9 mouse cellular contexts compared by ENCODE assay signal in genomic region chr8:61589972-61590391, GRCm38 (mm10).
DNase-seq lines count a peak whose midpoint lies in the region; ATAC-seq lines count a peak whose summit lies in the region.
"Had no signal": no experiment of that assay in that cellular context is flagged by ENCODE, and none has a peak within 500 bp of the region (broad histone marks: within the 10 kb centered on the region; RNA-seq: fewer than 3 reads in every experiment).

No protein-coding gene starts in this region.

- H3K4me2 ChIP-seq in embryonic facial prominence, embryonic 13.5 days = peak overlapping the region; percentile 74
- H3K4me2 ChIP-seq in hindbrain, embryonic 14.5 days (replicated peaks) = peak overlapping the region; percentile 97
- peak overlapping the region; percentile 86 for H3K4me2 ChIP-seq in liver, embryonic 11.5 days
- peak overlapping the region; percentile 73 for H3K4me2 ChIP-seq in stomach, embryonic 15.5 days

- H3K4me3 ChIP-seq in embryonic facial prominence, embryonic 13.5 days = peak overlapping the region; percentile 69
- peak overlapping the region; percentile 26 for H3K4me3 ChIP-seq in hindbrain, embryonic 14.5 days (replicated peaks; ENCODE audit: low read length)
- peak overlapping the region; percentile 65 for H3K4me3 ChIP-seq in liver, embryonic 11.5 days (ENCODE audit: low read depth, low read length)
- peak overlapping the region; percentile 75 for H3K4me3 ChIP-seq in stomach, embryonic 15.5 days (replicated peaks)

- ATAC-seq in embryonic facial prominence, embryonic 13.5 days (ENCODE audit: insufficient number of reproducible peaks, insufficient read depth, low FRiP score, low TSS enrichment, low read depth) = peak; percentile 39; the same call in 1 of the 2 replicates
- ATAC-seq in hindbrain, embryonic 14.5 days (ENCODE audit: low FRiP score) = peak; percentile 17; the same call in 1 of the 2 replicates
- ATAC-seq in liver, embryonic 11.5 days (replicated peaks; ENCODE audit: low FRiP score) = peak; percentile 36
- peak; percentile 20; the same call in 1 of the 2 replicates for ATAC-seq in stomach, embryonic 15.5 days (ENCODE audit: insufficient read depth, low FRiP score, low read depth)

- no peaks in the 10 kb centered on the region for H3K9me3 ChIP-seq in embryonic facial prominence, embryonic 13.5 days
- no peaks in the 10 kb centered on the region for H3K9me3 ChIP-seq in hindbrain, embryonic 14.5 days (ENCODE audit: control insufficient read depth, low read length)
- H3K9me3 ChIP-seq in liver, embryonic 11.5 days (ENCODE audit: control insufficient read depth, low read length) = no peaks in the 10 kb centered on the region
- H3K9me3 ChIP-seq in stomach, embryonic 15.5 days = no peaks in the 10 kb centered on the region

- H3K36me3 ChIP-seq in embryonic facial prominence, embryonic 13.5 days = peaks cover under 1% of the 10 kb centered on the region; the same call in 1 of the 2 replicates
- H3K36me3 ChIP-seq in hindbrain, embryonic 14.5 days (replicated peaks; ENCODE audit: control insufficient read depth, insufficient read depth) = no peaks in the 10 kb centered on the region
- no peaks in the 10 kb centered on the region for H3K36me3 ChIP-seq in liver, embryonic 11.5 days (ENCODE audit: control insufficient read depth, insufficient read depth, low read length)
- no peaks in the 10 kb centered on the region; the same call in 1 of the 2 replicates for H3K36me3 ChIP-seq in stomach, embryonic 15.5 days

- no peaks in the 10 kb centered on the region for H3K27me3 ChIP-seq in embryonic facial prominence, embryonic 13.5 days
- H3K27me3 ChIP-seq in hindbrain, embryonic 14.5 days (ENCODE audit: control insufficient read depth, insufficient read depth, low read length) = no peaks in the 10 kb centered on the region
- no peaks in the 10 kb centered on the region; the same call in 1 of the 2 replicates for H3K27me3 ChIP-seq in liver, embryonic 11.5 days (replicated peaks; ENCODE audit: control insufficient read depth, insufficient read depth, low read length)
- H3K27me3 ChIP-seq in stomach, embryonic 15.5 days (replicated peaks) = no peaks in the 10 kb centered on the region
- H3K27me3 ChIP-seq: Patski had no signal

- H3K9ac ChIP-seq in embryonic facial prominence, embryonic 13.5 days = peak overlapping the region; percentile 74
- H3K9ac ChIP-seq in hindbrain, embryonic 14.5 days = peak overlapping the region; percentile 4; the same call in 1 of the 2 replicates
- peak overlapping the region; percentile 3; the same call in 1 of the 2 replicates for H3K9ac ChIP-seq in liver, embryonic 11.5 days (ENCODE audit: low read depth, low read length)
- peak overlapping the region; percentile 33 for H3K9ac ChIP-seq in stomach, embryonic 15.5 days

- DNase-seq in heart, adult 11 months = peak; percentile 92
- DNase-seq in heart, postnatal 25 days (ENCODE audit: low spot score) = no peak
- DNase-seq in hindbrain, embryonic 14.5 days (ENCODE audit: low spot score) = no peak
- DNase-seq in liver, embryonic 11.5 days (ENCODE audit: low spot score) = peak; percentile 43
- DNase-seq in thymus, adult 18-20 months = no peak
- DNase-seq in ovary, postnatal 10 days (ENCODE audit: low spot score) = no peak

- H3K4me1 ChIP-seq in embryonic facial prominence, embryonic 13.5 days = peaks cover 34% of the 10 kb centered on the region
- peaks cover 5% of the 10 kb centered on the region; the same call in 1 of the 2 replicates for H3K4me1 ChIP-seq in hindbrain, embryonic 14.5 days (replicated peaks; ENCODE audit: control insufficient read depth, insufficient read depth, low read length)
- H3K4me1 ChIP-seq in liver, embryonic 11.5 days (replicated peaks; ENCODE audit: control insufficient read depth, insufficient read depth, low read length) = peaks cover 7% of the 10 kb centered on the region
- H3K4me1 ChIP-seq in stomach, embryonic 15.5 days = peaks cover 23% of the 10 kb centered on the region

- H3K27ac ChIP-seq in embryonic facial prominence, embryonic 13.5 days = peak overlapping the region; percentile 69; the same call in 1 of the 2 replicates
- H3K27ac ChIP-seq in hindbrain, embryonic 14.5 days = no peak overlapping the region
- no peak overlapping the region for H3K27ac ChIP-seq in liver, embryonic 11.5 days (ENCODE audit: low read depth, low read length)
- H3K27ac ChIP-seq in stomach, embryonic 15.5 days = peak overlapping the region; percentile 69

- intact Hi-C loops in heart, postnatal 25 days (cut with DNase I) = no loop called here

- WGBS in embryonic facial prominence, embryonic 13.5 days = 2% methylated on average over 11 of the region's 11 CpGs
- 2% methylated on average over 11 of the region's 11 CpGs for WGBS in hindbrain, embryonic 14.5 days
- WGBS in liver, embryonic 11.5 days = 6% methylated on average over 11 of the region's 11 CpGs
- WGBS in stomach, embryonic 15.5 days = 10% methylated on average over 11 of the region's 11 CpGs

Comparison
In these comparisons a context has a peak if more than half of its experiments do, and no peak if none do; other contexts are left out.
1. DNase-seq: peak in heart, adult 11 months (single experiment) and liver, embryonic 11.5 days (single experiment); none in heart, postnatal 25 days (single experiment), hindbrain, embryonic 14.5 days (single experiment), thymus, adult 18-20 months (0 of 2) and ovary, postnatal 10 days (single experiment).
2. H3K27ac ChIP-seq: peak in embryonic facial prominence, embryonic 13.5 days (single experiment) and stomach, embryonic 15.5 days (single experiment); none in hindbrain, embryonic 14.5 days (single experiment) and liver, embryonic 11.5 days (single experiment).
3. H3K9ac ChIP-seq: peak in every context shown above with its lines; median percentile 74 in embryonic facial prominence, embryonic 13.5 days; 33 in stomach, embryonic 15.5 days; 4 in hindbrain, embryonic 14.5 days; 3 in liver, embryonic 11.5 days.
4. Peak in every context shown above with its lines, with median percentiles within 50 percentile points of each other: ATAC-seq, H3K4me2 ChIP-seq and H3K4me3 ChIP-seq.